Mouse (Mus musculus): Measurements from ENCODE around the gene Ace. TPM values are rescaled to one million over a fixed set of nuclear protein-coding genes. Genes with fewer than 3 reads are reported as not detected.
A peak's percentile ranks its signal among the peaks of the same experiment; 100 is the strongest.

Gene Ace
- total and polyA plus RNA-seq, 3 experiments = not detected

GRCm38 (mm10) chr11:105944126-105944621 is 23.6 kb upstream of the Ace start:
- DNase-seq (ENCODE audit: low read depth, low spot score) = peak; percentile 88
- peaks cover 4% of the 10 kb centered on the region; the same call in 1 of the 2 replicates for H3K79me2 ChIP-seq (ENCODE audit: control insufficient read depth, insufficient read depth, low read length, poor library complexity)
- H3K27ac ChIP-seq (ENCODE audit: control insufficient read depth, low read depth, low read length) = peak overlapping the region; percentile 44
- no peaks in the 10 kb centered on the region for H3K27me3 ChIP-seq (ENCODE audit: control insufficient read depth in 1 of 2, insufficient read depth in 2 of 2, low read length in 2 of 2)
- peak overlapping the region; percentile 82 to 98 for H3K4me3 ChIP-seq (ENCODE audit: control insufficient read depth in 1 of 2, insufficient read depth in 1 of 2, low read depth in 2 of 2, low read length in 2 of 2)
- H3K9me3 ChIP-seq (replicated peaks; ENCODE audit: insufficient read depth, low read length) = no peaks in the 10 kb centered on the region
- peaks cover 10 to 42% of the 10 kb centered on the region in 2 experiments for H3K4me1 ChIP-seq (ENCODE audit: control insufficient read depth in 1 of 2, insufficient read depth in 2 of 2, low read length in 2 of 2)
- peaks cover 0 to 16% of the 10 kb centered on the region in 2 experiments; a peak in 2 of 4 replicates for H3K36me3 ChIP-seq (ENCODE audit: control insufficient read depth in 1 of 2, insufficient read depth in 2 of 2, low read length in 2 of 2)
- H3K9ac ChIP-seq (ENCODE audit: control insufficient read depth, low read depth, low read length, poor library complexity, severe bottlenecking) = peak overlapping the region; percentile 88
- TF ChIP-seq POLR2A (IDR thresholded peaks at IDR 0.05; ENCODE audit: control insufficient read depth in 1 of 2, insufficient read depth in 1 of 2, low read depth in 1 of 2, low read length in 2 of 2, poor library complexity in 1 of 2) = peak in 1 of 2 experiments; percentile 52; a peak in 1 of 4 replicates
- TF ChIP-seq RCOR1 (IDR thresholded peaks at IDR 0.05; ENCODE audit: low read depth, low read length) = 0 out of 2 replicates have a peak, but pooled peaks have one; percentile 6
- no peak for TF ChIP-seq POLR2AphosphoS2 (IDR thresholded peaks at IDR 0.05; ENCODE audit: low read length)
- TF ChIP-seq SMC3 (IDR thresholded peaks at IDR 0.05; ENCODE audit: low read depth, low read length) = peak; percentile 30; the same call in 1 of the 2 replicates
- no peak for TF ChIP-seq GATA1 (IDR thresholded peaks at IDR 0.05; ENCODE audit: low read depth, low read length)
- TF ChIP-seq EP300 (IDR thresholded peaks at IDR 0.05; ENCODE audit: low read depth in 1 of 2, low read length in 2 of 2) = peak in 1 of 2 experiments; percentile 8; a peak in 2 of 4 replicates
- TF ChIP-seq NELFE (IDR thresholded peaks at IDR 0.05; ENCODE audit: low read depth, low read length) = peak; percentile 60
- peak; percentile 94 for TF ChIP-seq MXI1 (IDR thresholded peaks at IDR 0.05; ENCODE audit: low read depth, low read length)
- peak; percentile 74 for TF ChIP-seq HCFC1 (IDR thresholded peaks at IDR 0.05; ENCODE audit: low read depth, low read length)
- TF ChIP-seq USF2 (IDR thresholded peaks at IDR 0.05; ENCODE audit: borderline replicate concordance in 1 of 2, insufficient read depth in 1 of 2, low read depth in 1 of 2, low read length in 2 of 2) = no peak
- TF ChIP-seq USF1 (IDR thresholded peaks at IDR 0.05; ENCODE audit: low read depth, low read length) = peak; percentile 31
- TF ChIP-seq ZMIZ1 (IDR thresholded peaks at IDR 0.05; ENCODE audit: low read depth, low read length) = peak; percentile 41; the same call in 1 of the 2 replicates
- no peak for TF ChIP-seq GABPA (IDR thresholded peaks at IDR 0.05; ENCODE audit: low read depth, low read length)
- TF ChIP-seq SIN3A (IDR thresholded peaks at IDR 0.05; ENCODE audit: low read length) = peak; percentile 77
- peak; percentile 42; the same call in 1 of the 2 replicates for TF ChIP-seq NRF1 (IDR thresholded peaks at IDR 0.05; ENCODE audit: insufficient read depth, low read depth, low read length, poor library complexity, severe bottlenecking)
- TF ChIP-seq ZC3H11A (IDR thresholded peaks at IDR 0.05; ENCODE audit: low read depth, low read length) = peak; percentile 28; the same call in 1 of the 2 replicates
- peak; percentile 15 for TF ChIP-seq TCF12 (IDR thresholded peaks at IDR 0.05; ENCODE audit: low read depth, low read length)
- TF ChIP-seq JUND (IDR thresholded peaks at IDR 0.05; ENCODE audit: low read depth, low read length) = no peak
- no peak; the same call in 1 of the 2 replicates for TF ChIP-seq KAT2A (conservative IDR thresholded peaks at IDR 0.05; ENCODE audit: low read depth, low read length)
- peak; percentile 83; the same call in 1 of the 2 replicates for TF ChIP-seq BHLHE40 (IDR thresholded peaks at IDR 0.05; ENCODE audit: borderline replicate concordance, low read depth, low read length)
- 0 out of 2 replicates have a peak, but pooled peaks have one; percentile 34 for TF ChIP-seq MYC (IDR thresholded peaks at IDR 0.05; ENCODE audit: low read depth, low read length)
- TF ChIP-seq CTCF (IDR thresholded peaks at IDR 0.05 in 2 of 3, conservative IDR thresholded peaks at IDR 0.05 in 1 of 3; ENCODE audit: control insufficient read depth in 1 of 3, insufficient read depth in 1 of 3, low read depth in 2 of 3, low read length in 3 of 3, poor library complexity in 1 of 3, severe bottlenecking in 1 of 3) = peak in 2 of 3 experiments; percentile 47 to 68; a peak in 5 of 6 replicates
- 0 out of 2 replicates have a peak, but pooled peaks have one; percentile 16 for TF ChIP-seq MAZ (IDR thresholded peaks at IDR 0.05; ENCODE audit: low read depth, low read length)
- peak; percentile 51 for TF ChIP-seq RAD21 (IDR thresholded peaks at IDR 0.05; ENCODE audit: low read depth, low read length)
- peak; percentile 79 for TF ChIP-seq ELF1 (IDR thresholded peaks at IDR 0.05; ENCODE audit: low read depth, low read length)
- TF ChIP-seq MYB (IDR thresholded peaks at IDR 0.05; ENCODE audit: low read depth, low read length) = 0 out of 2 replicates have a peak, but pooled peaks have one; percentile 28

All from MEL (cell line).